ENCODE assay signal across 9 mouse cellular contexts in the genomic region with DNA sequence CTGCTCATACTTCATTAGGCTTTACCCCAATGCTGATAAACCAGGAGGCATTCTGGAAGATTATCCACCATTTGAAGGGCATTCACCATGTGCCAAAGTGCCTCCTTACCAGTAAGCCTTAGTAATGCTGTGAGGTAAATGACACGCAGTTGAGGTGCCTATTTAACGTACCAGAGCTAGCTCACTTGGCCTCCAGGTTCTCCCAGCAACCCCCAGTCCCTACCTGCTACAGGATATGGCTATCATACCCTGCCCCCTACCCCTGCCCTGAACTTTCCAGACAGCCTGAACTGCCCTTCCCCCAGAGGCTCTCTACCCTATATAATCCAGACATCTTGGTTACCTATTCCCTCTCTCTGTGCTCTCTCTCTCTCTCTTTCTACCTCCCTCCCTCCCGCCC. TPM values are rescaled to one million over a fixed set of nuclear protein-coding genes. Genes with fewer than 3 reads are reported as not detected.
DNase-seq lines count a peak whose midpoint lies in the region; ATAC-seq and TF ChIP-seq lines count a peak whose summit lies in the region.
"Had no signal": no experiment of that assay in that cellular context is flagged by ENCODE, and none has a peak within 500 bp of the region (broad histone marks: within the 10 kb centered on the region; RNA-seq: fewer than 3 reads in every experiment).

No protein-coding gene starts in this region.

- peaks cover 2% of the 10 kb centered on the region for H3K36me3 ChIP-seq in heart, embryonic 12.5 days
- no peaks in the 10 kb centered on the region for H3K36me3 ChIP-seq in midbrain, embryonic 14.5 days (ENCODE audit: control insufficient read depth, insufficient read depth, low read length)
- no peaks in the 10 kb centered on the region for H3K36me3 ChIP-seq in midbrain, postnatal 0 days (ENCODE audit: insufficient read depth, low read length)
- no peaks in the 10 kb centered on the region; the same call in 1 of the 2 replicates for H3K36me3 ChIP-seq in embryonic facial prominence, embryonic 14.5 days (ENCODE audit: control insufficient read depth, insufficient read depth, low read length)
- no peaks in the 10 kb centered on the region for H3K36me3 ChIP-seq in macrophage (ENCODE audit: inconsistent target)

- intact Hi-C loops in heart, postnatal 25 days (cut with DNase I): loop anchor here (10.0 kb wide), 1 partner anchor 464 kb away; a partner anchor contains a TSS

- no peak overlapping the region for H3K9ac ChIP-seq in heart, embryonic 12.5 days
- H3K9ac ChIP-seq in midbrain, embryonic 14.5 days (replicated peaks; ENCODE audit: low read length): no peak overlapping the region
- H3K9ac ChIP-seq in midbrain, postnatal 0 days (replicated peaks; ENCODE audit: low read length, poor library complexity, severe bottlenecking): no peak overlapping the region
- no peak overlapping the region for H3K9ac ChIP-seq in embryonic facial prominence, embryonic 14.5 days (ENCODE audit: low read depth, low read length)

- H3K27me3 ChIP-seq in heart, embryonic 12.5 days (replicated peaks): no peaks in the 10 kb centered on the region
- no peaks in the 10 kb centered on the region for H3K27me3 ChIP-seq in midbrain, embryonic 14.5 days (ENCODE audit: control insufficient read depth, insufficient read depth, low read length)
- no peaks in the 10 kb centered on the region for H3K27me3 ChIP-seq in midbrain, postnatal 0 days (ENCODE audit: insufficient read depth, low read length)
- H3K27me3 ChIP-seq in embryonic facial prominence, embryonic 14.5 days (replicated peaks; ENCODE audit: control insufficient read depth, insufficient read depth, low read length): no peaks in the 10 kb centered on the region

- H3K4me3 ChIP-seq in heart, embryonic 12.5 days: no peak overlapping the region
- H3K4me3 ChIP-seq in midbrain, embryonic 14.5 days (replicated peaks; ENCODE audit: low read depth, low read length): no peak overlapping the region
- H3K4me3 ChIP-seq in midbrain, postnatal 0 days (ENCODE audit: low read depth, low read length): no peak overlapping the region
- peak overlapping the region; percentile 80; the same call in 1 of the 2 replicates for H3K4me3 ChIP-seq in embryonic facial prominence, embryonic 14.5 days (ENCODE audit: low read depth, low read length)
- peak overlapping the region; percentile 75; the same call in 1 of the 2 replicates for H3K4me3 ChIP-seq in macrophage (ENCODE audit: inconsistent target)

- H3K4me1 ChIP-seq in heart, embryonic 12.5 days (replicated peaks): peaks cover 56% of the 10 kb centered on the region
- H3K4me1 ChIP-seq in midbrain, embryonic 14.5 days (ENCODE audit: control insufficient read depth, insufficient read depth, low read length): peaks cover 49% of the 10 kb centered on the region
- peaks cover 29% of the 10 kb centered on the region for H3K4me1 ChIP-seq in midbrain, postnatal 0 days (ENCODE audit: insufficient read depth, low read length)
- peaks cover 42% of the 10 kb centered on the region for H3K4me1 ChIP-seq in embryonic facial prominence, embryonic 14.5 days (ENCODE audit: control insufficient read depth, insufficient read depth, low read length)

- no peak for ATAC-seq in heart, embryonic 12.5 days (ENCODE audit: insufficient number of reproducible peaks, low FRiP score)
- ATAC-seq in midbrain, embryonic 14.5 days (ENCODE audit: low FRiP score, low TSS enrichment): no peak
- no peak for ATAC-seq in midbrain, postnatal 0 days (ENCODE audit: low FRiP score)
- ATAC-seq in embryonic facial prominence, embryonic 14.5 days (ENCODE audit: low read depth): no peak

- peaks cover 51% of the 10 kb centered on the region for H3K79me2 ChIP-seq in macrophage (ENCODE audit: inconsistent target)

- no peaks in the 10 kb centered on the region for H3K9me3 ChIP-seq in heart, embryonic 12.5 days (replicated peaks)
- H3K9me3 ChIP-seq in midbrain, embryonic 14.5 days (ENCODE audit: control insufficient read depth, low read length): no peaks in the 10 kb centered on the region
- no peaks in the 10 kb centered on the region for H3K9me3 ChIP-seq in midbrain, postnatal 0 days (ENCODE audit: low read length)
- H3K9me3 ChIP-seq in embryonic facial prominence, embryonic 14.5 days (ENCODE audit: control insufficient read depth, low read length): no peaks in the 10 kb centered on the region

- TF ChIP-seq CTCF in midbrain, postnatal 0 days (IDR thresholded peaks at IDR 0.05): no peak

- DNase-seq in heart, postnatal 25 days (ENCODE audit: low spot score): no peak
- no peak for DNase-seq in midbrain, embryonic 14.5 days
- DNase-seq in midbrain, postnatal 0 days (ENCODE audit: low spot score): no peak
- DNase-seq in embryonic facial prominence, embryonic 14.5 days (ENCODE audit: low spot score): no peak
- no peak for DNase-seq in left cerebral cortex, adult 9 months (ENCODE audit: low spot score in 2 of 2)
- DNase-seq in kidney, postnatal 14 days: no peak

- H3K4me2 ChIP-seq in heart, embryonic 12.5 days: peak overlapping the region; percentile 76
- H3K4me2 ChIP-seq in midbrain, embryonic 14.5 days (ENCODE audit: low read length): peak overlapping the region; percentile 5; the same call in 1 of the 2 replicates
- H3K4me2 ChIP-seq in midbrain, postnatal 0 days (ENCODE audit: low read depth, low read length, poor library complexity, severe bottlenecking): no peak overlapping the region
- H3K4me2 ChIP-seq in embryonic facial prominence, embryonic 14.5 days (ENCODE audit: low read depth, low read length): no peak overlapping the region

- peak overlapping the region; percentile 49 for H3K27ac ChIP-seq in heart, embryonic 12.5 days (ENCODE audit: poor library complexity, severe bottlenecking)
- no peak overlapping the region for H3K27ac ChIP-seq in midbrain, embryonic 14.5 days (replicated peaks; ENCODE audit: low read depth, low read length)
- H3K27ac ChIP-seq in midbrain, postnatal 0 days (ENCODE audit: low read depth, low read length): no peak overlapping the region
- H3K27ac ChIP-seq in embryonic facial prominence, embryonic 14.5 days (replicated peaks; ENCODE audit: low read depth, low read length): no peak overlapping the region
- H3K27ac ChIP-seq in macrophage: peak overlapping the region; percentile 92

- 63% methylated on average over 3 of the region's 3 CpGs for whole genome bisulfite sequencing in heart, embryonic 12.5 days
- 75% methylated on average over 3 of the region's 3 CpGs for WGBS in midbrain, embryonic 14.5 days
- 78% methylated on average over 3 of the region's 3 CpGs for WGBS in midbrain, postnatal 0 days
- 56% methylated on average over 3 of the region's 3 CpGs for WGBS in embryonic facial prominence, embryonic 14.5 days
- 51% methylated on average over 2 of the region's 3 CpGs for WGBS in macrophage (ENCODE audit: missing documents)

RNA-seq across cellular contexts. Expression of a gene that starts 0.8 kb away (rescaled TPM):
- polyA plus RNA-seq in heart, embryonic 12.5 days (2016; fragmentation: Nextera tagmentation; extraction: Ambion mirVana): 4.4 and 4.6 TPM in 2 replicates
- 1 to 10 TPM; 4.1 to 4.2 TPM for total RNA-seq in heart, postnatal 25 days (2021)
- polyA plus RNA-seq in midbrain, embryonic 14.5 days (2014; fragmentation: Nextera tagmentation; extraction: Ambion mirVana): 2.3 and 4.3 TPM in 2 replicates
- 1.2 and 4.4 TPM in 2 replicates for total RNA-seq in midbrain, postnatal 0 days (2014; rRNA removed)
- 5.5 and 6.9 TPM in 2 replicates for polyA plus RNA-seq in midbrain, postnatal 0 days (2015; fragmentation: Nextera tagmentation; extraction: Ambion mirVana)
- 7.5 and 8.7 TPM in 2 replicates for polyA plus RNA-seq in embryonic facial prominence, embryonic 14.5 days (2014; fragmentation: Nextera tagmentation; extraction: Ambion mirVana)
- 10 to 100 TPM in 22 of 26 experiments, 1 to 10 TPM in 4; 4.8 to 81.2 (median 28.1) TPM for total RNA-seq in macrophage (2018; cell fraction: chromatin; rRNA removed)
- 100 to 1,000 TPM; 107 to 228 (median 174) TPM for total RNA-seq in macrophage (2018; cell fraction: cytosol; rRNA removed)
- total RNA-seq in macrophage (2018; cell fraction: nucleus; rRNA removed): 100 to 1,000 TPM in 5 of 26 experiments, 10 to 100 TPM in 21; 22.6 to 150 (median 71.5) TPM
- polyA plus RNA-seq in macrophage (2018): 124 to 167 TPM (median 152 TPM) in 3 replicates

RNA-seq across cellular contexts. Expression of a gene that starts 2.3 kb away (rescaled TPM):
- polyA plus RNA-seq in heart, embryonic 12.5 days (2016; fragmentation: Nextera tagmentation; extraction: Ambion mirVana): 13.0 and 13.2 TPM in 2 replicates
- total RNA-seq in heart, postnatal 25 days (2021): 10 to 100 TPM; 17.6 to 17.8 TPM
- 12.8 and 13.5 TPM in 2 replicates for polyA plus RNA-seq in midbrain, embryonic 14.5 days (2014; fragmentation: Nextera tagmentation; extraction: Ambion mirVana)
- total RNA-seq in midbrain, postnatal 0 days (2014; rRNA removed): 84.8 and 95.6 TPM in 2 replicates
- 9.5 and 9.6 TPM in 2 replicates for polyA plus RNA-seq in midbrain, postnatal 0 days (2015; fragmentation: Nextera tagmentation; extraction: Ambion mirVana)
- polyA plus RNA-seq in embryonic facial prominence, embryonic 14.5 days (2014; fragmentation: Nextera tagmentation; extraction: Ambion mirVana): 11.3 and 12.2 TPM in 2 replicates
- 100 to 1,000 TPM in 3 of 26 experiments, 10 to 100 TPM in 23; 13.4 to 110 (median 51.5) TPM for total RNA-seq in macrophage (2018; cell fraction: chromatin; rRNA removed)
- total RNA-seq in macrophage (2018; cell fraction: cytosol; rRNA removed): 10 to 100 TPM; 23.9 to 61.8 (median 51.4) TPM
- total RNA-seq in macrophage (2018; cell fraction: nucleus; rRNA removed): 10 to 100 TPM; 18.6 to 84.5 (median 38.1) TPM
- 44.7 to 64.2 TPM (median 45.7 TPM) in 3 replicates for polyA plus RNA-seq in macrophage (2018)

RNA-seq across cellular contexts. Expression of a gene that starts 8.9 kb away (rescaled TPM):
- polyA plus RNA-seq in heart, embryonic 12.5 days (2016; fragmentation: Nextera tagmentation; extraction: Ambion mirVana): 3.8 TPM in 2 replicates
- total RNA-seq in heart, postnatal 25 days (2021): under 1 TPM in 1 of 2 experiments, not detected in 1; 0.56 TPM
- 1.2 and 1.4 TPM in 2 replicates for polyA plus RNA-seq in midbrain, embryonic 14.5 days (2014; fragmentation: Nextera tagmentation; extraction: Ambion mirVana)
- 1.7 and 2.1 TPM in 2 replicates for total RNA-seq in midbrain, postnatal 0 days (2014; rRNA removed)
- polyA plus RNA-seq in midbrain, postnatal 0 days (2015; fragmentation: Nextera tagmentation; extraction: Ambion mirVana): 1.6 and 2.0 TPM in 2 replicates
- 2.0 and 2.3 TPM in 2 replicates for polyA plus RNA-seq in embryonic facial prominence, embryonic 14.5 days (2014; fragmentation: Nextera tagmentation; extraction: Ambion mirVana)
- total RNA-seq in macrophage (2018; cell fraction: chromatin; rRNA removed): 10 to 100 TPM in 5 of 26 experiments, 1 to 10 TPM in 20, under 1 TPM in 1; 0.71 to 15.6 (median 6.0) TPM
- under 1 TPM in 14 of 26 experiments, not detected in 12; 0.11 to 0.44 (median 0.22) TPM for total RNA-seq in macrophage (2018; cell fraction: cytosol; rRNA removed)
- total RNA-seq in macrophage (2018; cell fraction: nucleus; rRNA removed): 1 to 10 TPM in 22 of 26 experiments, under 1 TPM in 4; 0.72 to 9.9 (median 2.8) TPM
- 0.22 to 0.38 TPM (median 0.27 TPM) in 3 replicates for polyA plus RNA-seq in macrophage (2018)
- total RNA-seq: gastrocnemius, adult 18-20 months had no signal

RNA-seq across cellular contexts. Expression of a gene that starts 14.7 kb away (rescaled TPM):
- polyA plus RNA-seq in heart, embryonic 12.5 days (2016; fragmentation: Nextera tagmentation; extraction: Ambion mirVana): 123 and 126 TPM in 2 replicates
- total RNA-seq in heart, postnatal 25 days (2021): 10 to 100 TPM; 34.9 to 35.0 TPM
- polyA plus RNA-seq in midbrain, embryonic 14.5 days (2014; fragmentation: Nextera tagmentation; extraction: Ambion mirVana): 223 and 269 TPM in 2 replicates
- 57.6 and 59.0 TPM in 2 replicates for total RNA-seq in midbrain, postnatal 0 days (2014; rRNA removed)
- 236 and 242 TPM in 2 replicates for polyA plus RNA-seq in midbrain, postnatal 0 days (2015; fragmentation: Nextera tagmentation; extraction: Ambion mirVana)
- 80.8 and 85.3 TPM in 2 replicates for polyA plus RNA-seq in embryonic facial prominence, embryonic 14.5 days (2014; fragmentation: Nextera tagmentation; extraction: Ambion mirVana)
- 10 to 100 TPM in 14 of 26 experiments, 1 to 10 TPM in 12; 1.4 to 22.9 (median 11.5) TPM for total RNA-seq in macrophage (2018; cell fraction: chromatin; rRNA removed)
- total RNA-seq in macrophage (2018; cell fraction: cytosol; rRNA removed): 10 to 100 TPM; 35.2 to 53.0 (median 44.0) TPM
- 10 to 100 TPM in 22 of 26 experiments, 1 to 10 TPM in 4; 8.7 to 49.5 (median 22.8) TPM for total RNA-seq in macrophage (2018; cell fraction: nucleus; rRNA removed)
- polyA plus RNA-seq in macrophage (2018): 45.1 to 50.3 TPM (median 47.5 TPM) in 3 replicates

RNA-seq across cellular contexts. Expression of a gene that starts 15.3 kb away (rescaled TPM):
- 52.5 and 52.8 TPM in 2 replicates for polyA plus RNA-seq in heart, embryonic 12.5 days (2016; fragmentation: Nextera tagmentation; extraction: Ambion mirVana)
- 10 to 100 TPM; 65.8 to 66.8 TPM for total RNA-seq in heart, postnatal 25 days (2021)
- 122 and 123 TPM in 2 replicates for polyA plus RNA-seq in midbrain, embryonic 14.5 days (2014; fragmentation: Nextera tagmentation; extraction: Ambion mirVana)
- 265 and 383 TPM in 2 replicates for total RNA-seq in midbrain, postnatal 0 days (2014; rRNA removed)
- polyA plus RNA-seq in midbrain, postnatal 0 days (2015; fragmentation: Nextera tagmentation; extraction: Ambion mirVana): 103 and 106 TPM in 2 replicates
- polyA plus RNA-seq in embryonic facial prominence, embryonic 14.5 days (2014; fragmentation: Nextera tagmentation; extraction: Ambion mirVana): 54.8 and 60.5 TPM in 2 replicates
- 10 to 100 TPM; 23.6 to 67.0 (median 37.8) TPM for total RNA-seq in macrophage (2018; cell fraction: chromatin; rRNA removed)
- total RNA-seq in macrophage (2018; cell fraction: cytosol; rRNA removed): 100 to 1,000 TPM in 3 of 26 experiments, 10 to 100 TPM in 23; 62.1 to 103 (median 87.3) TPM
- 10 to 100 TPM; 52.2 to 90.0 (median 71.3) TPM for total RNA-seq in macrophage (2018; cell fraction: nucleus; rRNA removed)
- polyA plus RNA-seq in macrophage (2018): 67.5 to 77.3 TPM (median 76.0 TPM) in 3 replicates

Comparison
In these comparisons a context has a peak if more than half of its experiments do, and no peak if none do; other contexts are left out.
1. H3K4me2 ChIP-seq: peak in heart, embryonic 12.5 days (single experiment) and midbrain, embryonic 14.5 days (single experiment); none in midbrain, postnatal 0 days (single experiment) and embryonic facial prominence, embryonic 14.5 days (single experiment).
2. H3K27ac ChIP-seq: peak in heart, embryonic 12.5 days (single experiment) and macrophage (single experiment); none in midbrain, embryonic 14.5 days (single experiment), midbrain, postnatal 0 days (single experiment) and embryonic facial prominence, embryonic 14.5 days (single experiment).
3. H3K4me3 ChIP-seq: peak in embryonic facial prominence, embryonic 14.5 days (single experiment) and macrophage (single experiment); none in heart, embryonic 12.5 days (single experiment), midbrain, embryonic 14.5 days (single experiment) and midbrain, postnatal 0 days (single experiment).
4. RNA of a gene that starts 0.8 kb away (polyA plus RNA-seq): 124 to 167 TPM in macrophage; 7.5 to 8.7 TPM in embryonic facial prominence, embryonic 14.5 days, 5.5 to 6.9 TPM in midbrain, postnatal 0 days, 4.4 to 4.6 TPM in heart, embryonic 12.5 days and 2.3 to 4.3 TPM in midbrain, embryonic 14.5 days; every median in the first group is over 10 times any median in the second.